24 mouse cellular contexts compared by ENCODE assay signal in the genomic region with DNA sequence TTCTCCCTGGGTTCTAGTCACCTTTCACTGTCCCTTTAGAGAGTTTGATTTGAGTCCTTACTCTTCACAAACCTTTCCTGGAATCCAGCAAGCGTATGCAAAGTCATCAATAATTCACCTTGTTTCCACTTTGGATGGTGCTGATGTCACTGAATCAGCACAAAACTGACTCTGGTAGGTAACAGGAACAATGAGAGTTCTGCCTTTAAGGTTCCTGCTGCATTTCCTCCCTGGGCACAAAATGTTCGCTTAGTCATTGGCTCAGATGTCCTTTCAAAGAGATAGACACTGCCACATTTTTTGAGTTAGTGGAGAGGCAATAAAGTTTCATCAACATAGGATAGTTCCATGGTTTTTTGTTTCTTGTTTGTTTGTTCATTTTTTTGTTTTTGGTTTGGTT.
"Had no signal": no experiment of that assay in that cellular context is flagged by ENCODE, and none has a peak within 500 bp of the region (broad histone marks: within the 10 kb centered on the region; RNA-seq: fewer than 3 reads in every experiment).

No protein-coding gene starts in this region.

- H3K9ac ChIP-seq: heart, embryonic 13.5 days; heart, embryonic 15.5 days; hindbrain, embryonic 12.5 days; hindbrain, embryonic 14.5 days; intestine, embryonic 15.5 days; kidney, embryonic 15.5 days; limb, embryonic 13.5 days; limb, embryonic 15.5 days; liver, embryonic 12.5 days had no signal

- H3K4me1 ChIP-seq: heart, embryonic 15.5 days; hindbrain, embryonic 10.5 days; hindbrain, embryonic 12.5 days; intestine, embryonic 15.5 days; kidney, embryonic 15.5 days; limb, embryonic 13.5 days; limb, embryonic 15.5 days; liver, embryonic 12.5 days had no signal

- DNase-seq: gastrocnemius, postnatal 14 days; gastrocnemius, postnatal 36 days; heart, adult 11 months; heart, adult 2 months; heart, postnatal 14 days; heart, postnatal 36 days; kidney, adult 2 months; kidney, adult 9 months; kidney, postnatal 14 days; kidney, postnatal 36 days; layer of hippocampus, adult 9-11 months; layer of hippocampus, postnatal 36 days; left cerebral cortex, postnatal 4 days had no signal

- H3K4me3 ChIP-seq: heart, adult 2 months; heart, embryonic 13.5 days; heart, embryonic 15.5 days; hindbrain, embryonic 10.5 days; hindbrain, embryonic 12.5 days; intestine, embryonic 15.5 days; kidney, embryonic 15.5 days; limb, embryonic 13.5 days; limb, embryonic 15.5 days; liver, embryonic 12.5 days had no signal

- H3K27me3 ChIP-seq: heart, embryonic 13.5 days; heart, embryonic 15.5 days; hindbrain, embryonic 12.5 days; intestine, embryonic 15.5 days; kidney, embryonic 15.5 days; limb, embryonic 13.5 days; limb, embryonic 15.5 days; liver, embryonic 12.5 days had no signal

- H3K9me3 ChIP-seq: heart, embryonic 13.5 days; heart, embryonic 15.5 days; hindbrain, embryonic 10.5 days; hindbrain, embryonic 12.5 days; intestine, embryonic 15.5 days; kidney, embryonic 15.5 days; limb, embryonic 13.5 days; limb, embryonic 15.5 days; liver, embryonic 12.5 days had no signal

- H3K36me3 ChIP-seq: heart, embryonic 13.5 days; heart, embryonic 15.5 days; hindbrain, embryonic 10.5 days; hindbrain, embryonic 12.5 days; intestine, embryonic 15.5 days; kidney, embryonic 15.5 days; limb, embryonic 13.5 days; limb, embryonic 15.5 days; liver, embryonic 12.5 days had no signal

- H3K27ac ChIP-seq: heart, adult 2 months; heart, embryonic 13.5 days; heart, embryonic 15.5 days; hindbrain, embryonic 10.5 days; hindbrain, embryonic 12.5 days; hindbrain, embryonic 14.5 days; intestine, embryonic 15.5 days; kidney, embryonic 15.5 days; kidney, postnatal 0 days; limb, embryonic 13.5 days; limb, embryonic 15.5 days; liver, embryonic 12.5 days had no signal
